ENCODE assay signal across 8 mouse cellular contexts in genomic region chr1:156034661-156035060, GRCm38 (mm10). TPM values are rescaled to one million over a fixed set of nuclear protein-coding genes. Genes with fewer than 3 reads are reported as not detected.
DNase-seq lines count a peak whose midpoint lies in the region; ATAC-seq and TF ChIP-seq lines count a peak whose summit lies in the region.

No protein-coding gene starts in this region.

- H3K27me3 ChIP-seq in heart, embryonic 15.5 days: no peaks in the 10 kb centered on the region
- H3K27me3 ChIP-seq in hindbrain, embryonic 12.5 days: no peaks in the 10 kb centered on the region
- H3K27me3 ChIP-seq in midbrain, embryonic 13.5 days: no peaks in the 10 kb centered on the region

- no peaks in the 10 kb centered on the region for H3K9me3 ChIP-seq in heart, embryonic 15.5 days (replicated peaks)
- no peaks in the 10 kb centered on the region for H3K9me3 ChIP-seq in hindbrain, embryonic 12.5 days (replicated peaks)
- H3K9me3 ChIP-seq in midbrain, embryonic 13.5 days: no peaks in the 10 kb centered on the region

- intact Hi-C loops in heart, postnatal 10 days (cut with DNase I): loop anchor here (2.0 kb wide), 1 partner anchor 62 kb away; the partner anchor contains the start of gene Cep350

- DNase-seq in heart, postnatal 10 days: no peak
- no peak for DNase-seq in left cerebral cortex, adult 9 months (ENCODE audit: low spot score in 2 of 2)
- no peak for DNase-seq in testis, postnatal 10 days (ENCODE audit: low spot score)

- H3K9ac ChIP-seq in heart, embryonic 15.5 days: peak overlapping the region; percentile 97
- peak overlapping the region; percentile 53 for H3K9ac ChIP-seq in hindbrain, embryonic 12.5 days
- peak overlapping the region; percentile 89 for H3K9ac ChIP-seq in midbrain, embryonic 13.5 days (replicated peaks)

- no peak for TF ChIP-seq POLR2A in bone marrow, adult 2 months (IDR thresholded peaks at IDR 0.05; ENCODE audit: borderline replicate concordance, control insufficient read depth, low read depth, low read length)

- TF ChIP-seq CTCF in bone marrow, adult 2 months (IDR thresholded peaks at IDR 0.05; ENCODE audit: control insufficient read depth, insufficient read depth, low read length): no peak

- peak overlapping the region; percentile 87 for H3K4me3 ChIP-seq in heart, embryonic 15.5 days
- peak overlapping the region; percentile 31 for H3K4me3 ChIP-seq in bone marrow, adult 2 months (replicated peaks; ENCODE audit: control insufficient read depth, low read depth, low read length)
- peak overlapping the region; percentile 77 for H3K4me3 ChIP-seq in hindbrain, embryonic 12.5 days
- H3K4me3 ChIP-seq in midbrain, embryonic 13.5 days (replicated peaks): peak overlapping the region; percentile 80

- H3K27ac ChIP-seq in heart, embryonic 15.5 days: peak overlapping the region; percentile 99
- H3K27ac ChIP-seq in bone marrow, adult 2 months (ENCODE audit: control insufficient read depth, insufficient read depth, low read depth, low read length, poor library complexity): no peak overlapping the region
- H3K27ac ChIP-seq in hindbrain, embryonic 12.5 days: no peak overlapping the region
- peak overlapping the region; percentile 94; the same call in 1 of the 2 replicates for H3K27ac ChIP-seq in midbrain, embryonic 13.5 days

- WGBS in heart, embryonic 15.5 days: 23% methylated on average over 1 of the region's 1 CpGs
- 8% methylated on average over 1 of the region's 1 CpGs for WGBS in bone marrow, adult 2 months
- 45% methylated on average over 1 of the region's 1 CpGs for WGBS in hindbrain, embryonic 12.5 days
- 40% methylated on average over 1 of the region's 1 CpGs for WGBS in midbrain, embryonic 13.5 days

- peak overlapping the region; percentile 72 for H3K4me2 ChIP-seq in heart, embryonic 15.5 days
- peak overlapping the region; percentile 69 for H3K4me2 ChIP-seq in hindbrain, embryonic 12.5 days (replicated peaks)
- H3K4me2 ChIP-seq in midbrain, embryonic 13.5 days (replicated peaks): peak overlapping the region; percentile 58

- peaks cover 12% of the 10 kb centered on the region for H3K4me1 ChIP-seq in heart, embryonic 15.5 days (replicated peaks)
- H3K4me1 ChIP-seq in bone marrow, adult 2 months (ENCODE audit: control insufficient read depth, insufficient read depth, low read length): peaks cover 2% of the 10 kb centered on the region; the same call in 1 of the 2 replicates
- H3K4me1 ChIP-seq in hindbrain, embryonic 12.5 days: peaks cover 14% of the 10 kb centered on the region
- peaks cover 24% of the 10 kb centered on the region for H3K4me1 ChIP-seq in midbrain, embryonic 13.5 days (replicated peaks)

- no peak for ATAC-seq in heart, embryonic 15.5 days (replicated peaks; ENCODE audit: insufficient number of reproducible peaks, insufficient read depth, low FRiP score, low read depth)
- ATAC-seq in hindbrain, embryonic 12.5 days (ENCODE audit: low FRiP score): no peak
- ATAC-seq in midbrain, embryonic 13.5 days: no peak
- ATAC-seq in erythroid progenitor cell, adult 5-6 weeks (replicated peaks; ENCODE audit: low FRiP score, poor library complexity, severe bottlenecking): no peak

- H3K36me3 ChIP-seq in heart, embryonic 15.5 days: peaks cover 35% of the 10 kb centered on the region
- H3K36me3 ChIP-seq in hindbrain, embryonic 12.5 days: peaks cover 33% of the 10 kb centered on the region
- peaks cover 33% of the 10 kb centered on the region for H3K36me3 ChIP-seq in midbrain, embryonic 13.5 days

RNA-seq across cellular contexts. Expression of gene Tor1aip2, which starts 0.5 kb away (rescaled TPM):
- 69.2 and 77.6 TPM in 2 replicates for polyA plus RNA-seq in heart, embryonic 15.5 days (2015; fragmentation: Nextera tagmentation; extraction: Ambion mirVana)
- total RNA-seq in heart, postnatal 10 days (2021): 10 to 100 TPM; 58.8 to 62.2 TPM
- 35.7 and 50.4 TPM in 2 replicates for polyA plus RNA-seq in bone marrow, adult 2 months (2011; ENCODE audit: insufficient read depth, insufficient read length, low replicate concordance, missing spikeins)
- 91.7 and 94.1 TPM in 2 replicates for polyA plus RNA-seq in hindbrain, embryonic 12.5 days (2016; fragmentation: Nextera tagmentation; extraction: Ambion mirVana)
- 73.3 and 74.6 TPM in 2 replicates for polyA plus RNA-seq in midbrain, embryonic 13.5 days (2015; fragmentation: Nextera tagmentation; extraction: Ambion mirVana)
- 119 and 138 TPM in 2 replicates for total RNA-seq in erythroid progenitor cell, adult 5-6 weeks (2015; ENCODE audit: low replicate concordance)
- total RNA-seq in erythroid progenitor cell, adult 5-6 weeks (2017; ENCODE audit: low replicate concordance): 128 and 132 TPM in 2 replicates

RNA-seq across cellular contexts. Expression of gene Tor1aip1, which starts 1.6 kb away (rescaled TPM):
- 35.7 and 37.9 TPM in 2 replicates for polyA plus RNA-seq in heart, embryonic 15.5 days (2015; fragmentation: Nextera tagmentation; extraction: Ambion mirVana)
- total RNA-seq in heart, postnatal 10 days (2021): 10 to 100 TPM; 65.2 to 74.2 TPM
- 42.5 and 60.3 TPM in 2 replicates for polyA plus RNA-seq in bone marrow, adult 2 months (2011; ENCODE audit: insufficient read depth, insufficient read length, low replicate concordance, missing spikeins)
- 37.2 and 43.1 TPM in 2 replicates for polyA plus RNA-seq in hindbrain, embryonic 12.5 days (2016; fragmentation: Nextera tagmentation; extraction: Ambion mirVana)
- 27.2 and 29.5 TPM in 2 replicates for polyA plus RNA-seq in midbrain, embryonic 13.5 days (2015; fragmentation: Nextera tagmentation; extraction: Ambion mirVana)
- 85.1 and 91.9 TPM in 2 replicates for total RNA-seq in erythroid progenitor cell, adult 5-6 weeks (2015; ENCODE audit: low replicate concordance)
- 34.5 and 75.0 TPM in 2 replicates for total RNA-seq in erythroid progenitor cell, adult 5-6 weeks (2017; ENCODE audit: low replicate concordance)

Comparison
In these comparisons a context has a peak if more than half of its experiments do, and no peak if none do; other contexts are left out.
1. H3K27ac ChIP-seq: peak in heart, embryonic 15.5 days (single experiment) and midbrain, embryonic 13.5 days (single experiment); none in bone marrow, adult 2 months (single experiment) and hindbrain, embryonic 12.5 days (single experiment).
2. H3K4me3 ChIP-seq: peak in every context shown above with its lines; median percentile 87 in heart, embryonic 15.5 days; 80 in midbrain, embryonic 13.5 days; 77 in hindbrain, embryonic 12.5 days; 31 in bone marrow, adult 2 months.
3. Peak in every context shown above with its lines, with median percentiles within 50 percentile points of each other: H3K4me2 ChIP-seq and H3K9ac ChIP-seq.